Mouse (Mus musculus) CH12.LX (cell line): ENCODE results near the gene Hoxd8.

Experiments used
- BHLHE40 ChIP-seq: IDR thresholded peaks from 2 replicates; pipeline ENCODE4 v1.6.1; 2011; ENCODE audit warnings: mild to moderate bottlenecking, low read depth, low read length, improper control_type of control experiment
- CTCF ChIP-seq, 2 experiments: IDR thresholded peaks in 1 of 2; conservative IDR thresholded peaks in 1 of 2; 2 replicates each; pipeline ENCODE4 v1.5.1; 2011 to 2012; ENCODE audit warnings: low read depth in 2 of 2, low read length in 2 of 2, improper control_type of control experiment in 1 of 2, inconsistent platforms in 1 of 2, mild to moderate bottlenecking in 1 of 2, moderate library complexity in 1 of 2
- E2F4 ChIP-seq: IDR thresholded peaks from 2 replicates; pipeline ENCODE4 v1.6.1; 2011; ENCODE audit warnings: low read depth, low read length, improper control_type of control experiment; ENCODE audit not compliant: insufficient replicate concordance
- EP300 ChIP-seq: IDR thresholded peaks from 2 replicates; pipeline ENCODE4 v1.6.1; 2011; ENCODE audit warnings: low read length, improper control_type of control experiment
- GABPA ChIP-seq: IDR thresholded peaks from 2 replicates; pipeline ENCODE4 v1.6.1; 2012; ENCODE audit warnings: low read depth, low read length, improper control_type of control experiment, inconsistent platforms; ENCODE audit not compliant: insufficient replicate concordance
- KAT2A ChIP-seq: IDR thresholded peaks from 2 replicates; pipeline ENCODE4 v1.6.1; 2012; ENCODE audit warnings: low read length, improper control_type of control experiment, inconsistent platforms; ENCODE audit not compliant: insufficient replicate concordance
- MAX ChIP-seq: IDR thresholded peaks from 2 replicates; pipeline ENCODE4 v1.6.1; 2011; ENCODE audit warnings: low read length, improper control_type of control experiment
- MXI1 ChIP-seq: IDR thresholded peaks from 2 replicates; pipeline ENCODE4 v1.6.1; 2011; ENCODE audit warnings: mild to moderate bottlenecking, low read depth, low read length, improper control_type of control experiment
- PAX5 ChIP-seq: IDR thresholded peaks from 2 replicates; pipeline ENCODE4 v1.6.1; 2012; ENCODE audit warnings: low read length, inconsistent platforms, mixed read lengths
- POLR2A ChIP-seq: IDR thresholded peaks from 2 replicates; pipeline ENCODE4 v1.6.1; 2011; ENCODE audit warnings: low read depth, mild to moderate bottlenecking, improper control_type of control experiment, low read length
- POLR2AphosphoS2 ChIP-seq: IDR thresholded peaks from 2 replicates; pipeline ENCODE4 v1.6.1; 2011; ENCODE audit warnings: low read depth, low read length, improper control_type of control experiment
- TBP ChIP-seq: conservative IDR thresholded peaks from 2 replicates; pipeline ENCODE4 v1.6.1; 2011; ENCODE audit warnings: low read depth, low read length, improper control_type of control experiment
- USF1 ChIP-seq: IDR thresholded peaks from 2 replicates; pipeline ENCODE4 v1.6.1; 2014; ENCODE audit warnings: low read depth, mild to moderate bottlenecking, inconsistent platforms, low read length, improper control_type of control experiment
- ZNF384 ChIP-seq: IDR thresholded peaks from 2 replicates; pipeline ENCODE4 v1.6.1; 2012; ENCODE audit warnings: low read depth, low read length, improper control_type of control experiment, inconsistent platforms

- TF ChIP-seq BHLHE40 (no peak), KAT2A (no peak), GABPA (no peak), EP300 (no peak), POLR2A (no peak), USF1 (no peak), MXI1 (no peak), TBP (no peak), ZNF384 (no peak), CTCF (conservative IDR thresholded peaks at IDR 0.05 in 1 of 2, IDR thresholded peaks at IDR 0.05 in 1 of 2; ENCODE audit: low read depth in 2 of 2, low read length in 2 of 2) (no peak), E2F4 (no peak), MAX (no peak), POLR2AphosphoS2 (no peak), PAX5 (no peak)
Observed at GRCm38 (mm10) chr2:74671847-74672246, 32.6 kb upstream of the Hoxd8 start.
